Mouse (Mus musculus) thymus, postnatal 4 days (tissue): ENCODE results near the gene Neurog2.
A peak's percentile ranks its signal among the peaks of the same experiment; 100 is the strongest.

Experiments used
- DNase-seq: peaks from one replicate; pipeline ENCODE4 v3.0.0; 2021

The Neurog2 gene

DNA sequence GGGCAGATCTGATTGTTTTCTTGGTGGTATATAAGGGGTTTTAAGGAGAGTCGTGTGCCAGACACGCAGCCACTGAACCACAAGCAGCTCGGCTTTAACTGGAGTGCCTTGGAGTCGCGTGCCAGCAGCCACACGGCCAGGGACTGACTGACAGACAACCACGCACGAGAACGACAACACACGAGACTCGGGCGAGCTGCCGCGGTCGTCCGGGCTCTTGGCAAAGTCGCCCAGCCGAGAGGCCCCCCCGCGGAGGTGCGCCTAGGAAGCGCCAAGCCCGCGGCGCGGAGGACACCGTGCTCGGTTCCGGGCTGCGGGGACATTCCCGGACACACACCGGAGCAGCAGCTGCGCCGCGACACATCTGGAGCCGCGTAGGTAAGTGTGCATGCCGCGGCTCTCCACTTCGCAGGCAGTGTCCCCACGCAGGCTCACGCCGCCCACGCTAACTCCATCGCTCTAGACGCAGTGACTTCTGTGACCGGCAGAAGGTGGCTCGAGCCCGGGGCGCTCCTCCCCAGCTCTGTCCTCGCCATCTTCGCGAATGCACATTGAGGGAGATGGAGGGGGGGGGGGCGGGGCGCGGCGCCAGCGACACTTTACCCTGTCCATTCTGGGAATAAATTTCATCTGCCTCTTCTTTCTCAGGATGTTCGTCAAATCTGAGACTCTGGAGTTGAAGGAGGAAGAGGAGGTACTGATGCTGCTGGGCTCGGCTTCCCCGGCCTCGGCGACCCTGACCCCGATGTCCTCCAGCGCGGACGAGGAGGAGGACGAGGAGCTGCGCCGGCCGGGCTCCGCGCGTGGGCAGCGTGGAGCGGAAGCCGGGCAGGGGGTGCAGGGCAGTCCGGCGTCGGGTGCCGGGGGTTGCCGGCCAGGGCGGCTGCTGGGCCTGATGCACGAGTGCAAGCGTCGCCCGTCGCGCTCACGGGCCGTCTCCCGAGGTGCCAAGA is at the start of gene Neurog2:
TSS of gene Neurog2 (plus strand) at position 56 of the 953 bp plus-strand sequence.
- DNase-seq = peak; percentile 42

DNA sequence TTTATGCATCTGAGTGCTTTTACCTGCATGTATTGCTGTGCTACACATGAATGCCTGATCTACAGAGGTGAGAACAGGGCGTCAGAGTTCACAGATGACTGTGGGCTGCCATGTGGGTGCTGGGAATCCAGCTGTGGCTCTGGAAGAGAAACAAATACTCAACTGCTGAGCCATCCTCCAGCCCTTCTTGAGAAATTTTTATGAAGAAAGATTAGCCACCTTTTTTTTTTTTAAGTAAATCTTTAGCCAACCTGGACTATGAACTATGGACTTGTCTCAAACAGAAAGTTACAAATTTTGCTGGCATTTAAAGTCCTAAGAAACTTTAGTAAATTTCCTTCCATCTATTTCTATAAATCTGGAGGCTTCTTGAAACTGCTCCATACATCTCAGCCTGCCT is 35.8 kb upstream of the Neurog2 start:
- no peak for DNase-seq

DNA sequence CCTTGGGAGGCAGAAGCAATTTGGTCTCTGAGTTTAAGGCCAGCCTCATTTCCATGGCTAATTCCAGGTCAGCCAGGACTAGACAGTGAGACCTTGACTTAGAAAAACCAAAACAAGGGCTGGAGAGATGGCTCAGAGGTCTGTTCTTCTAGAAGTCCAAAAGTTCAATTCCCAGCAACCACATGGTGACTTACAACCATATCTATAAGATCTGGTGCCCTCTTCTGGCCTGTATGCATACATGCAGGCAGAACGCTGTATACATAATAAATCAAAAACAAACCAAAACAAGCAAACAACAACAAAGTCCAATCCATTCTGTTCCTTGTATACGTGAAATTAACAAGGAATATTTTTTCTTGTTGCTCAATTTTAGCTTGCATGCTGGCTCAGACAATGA is 24.8 kb upstream of the Neurog2 start:
- DNase-seq = no peak

DNA sequence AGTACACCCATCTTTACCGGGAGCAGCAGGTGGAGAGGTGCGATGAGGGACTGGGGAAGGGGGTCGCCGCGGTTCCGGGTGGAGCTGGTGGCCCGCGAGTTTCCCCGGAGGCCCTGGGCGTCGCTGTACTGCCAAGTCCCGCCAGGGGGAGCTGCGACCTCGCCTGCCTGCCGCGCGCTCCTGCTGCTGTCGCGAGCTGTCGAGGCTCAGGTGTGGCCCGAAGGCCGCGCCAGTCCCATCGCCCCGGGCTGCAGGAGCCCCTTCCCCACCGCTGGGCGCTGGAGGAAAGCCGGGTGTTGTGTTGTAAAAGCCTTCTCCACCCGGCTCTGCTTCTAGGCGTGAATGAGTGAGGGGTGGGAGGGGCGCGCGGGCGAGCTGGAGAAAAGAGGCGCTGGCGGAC is 7.6 kb upstream of the Neurog2 start:
- peak; percentile 93 for DNase-seq

DNA sequence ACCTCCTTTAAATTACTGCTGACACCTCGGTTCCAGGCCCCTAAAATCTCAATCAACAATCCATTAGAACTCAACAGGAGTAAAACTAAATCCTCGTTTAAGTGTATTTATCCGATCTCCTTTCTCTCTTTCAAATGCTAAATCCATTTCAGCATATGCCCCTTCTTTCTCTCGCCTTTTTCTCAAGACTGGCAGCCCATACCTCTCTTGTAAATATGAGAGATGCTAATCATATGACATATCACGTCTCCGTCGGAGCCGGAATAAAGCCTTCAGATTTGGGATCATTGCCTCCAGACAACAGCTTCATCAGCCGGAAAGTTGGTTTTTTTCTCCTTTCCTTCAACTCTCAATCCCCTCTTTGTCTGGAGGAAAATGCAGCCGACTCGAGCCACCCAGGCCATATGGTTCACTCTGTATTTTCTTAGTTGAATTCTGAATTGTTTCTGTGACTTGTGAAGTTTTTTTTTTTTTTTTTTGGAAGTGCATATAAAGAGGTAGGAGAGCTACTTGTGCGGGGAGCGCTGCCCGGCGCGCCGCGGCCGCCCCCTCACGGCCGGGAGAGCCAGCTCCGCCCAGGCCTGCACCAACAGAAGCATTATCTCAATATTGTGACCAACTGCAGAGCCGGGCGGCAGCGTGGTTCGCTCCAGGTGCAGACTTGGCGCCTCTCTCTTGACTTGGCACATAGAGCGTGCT is 7.1 kb upstream of the Neurog2 start:
- DNase-seq = no peak

DNA sequence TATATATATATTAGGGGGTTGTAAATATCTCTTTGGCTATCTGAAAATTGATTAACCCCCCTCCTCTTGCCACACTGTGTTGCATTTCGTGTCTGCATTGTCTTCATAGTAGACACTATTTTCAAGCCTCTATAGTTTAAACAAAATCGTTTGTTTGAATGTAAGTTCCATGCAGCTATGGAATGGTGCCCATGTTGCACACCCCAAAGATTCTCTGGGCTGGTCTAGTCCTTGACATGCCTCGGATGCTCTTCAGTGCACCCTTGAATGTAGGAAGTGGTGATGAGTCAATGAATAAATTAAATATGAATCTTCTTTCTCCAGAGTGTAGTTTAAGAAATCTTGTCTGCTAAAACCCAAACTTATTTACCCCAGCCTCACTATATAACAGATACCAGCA is 6.4 kb upstream of the Neurog2 start:
- DNase-seq = no peak

DNA sequence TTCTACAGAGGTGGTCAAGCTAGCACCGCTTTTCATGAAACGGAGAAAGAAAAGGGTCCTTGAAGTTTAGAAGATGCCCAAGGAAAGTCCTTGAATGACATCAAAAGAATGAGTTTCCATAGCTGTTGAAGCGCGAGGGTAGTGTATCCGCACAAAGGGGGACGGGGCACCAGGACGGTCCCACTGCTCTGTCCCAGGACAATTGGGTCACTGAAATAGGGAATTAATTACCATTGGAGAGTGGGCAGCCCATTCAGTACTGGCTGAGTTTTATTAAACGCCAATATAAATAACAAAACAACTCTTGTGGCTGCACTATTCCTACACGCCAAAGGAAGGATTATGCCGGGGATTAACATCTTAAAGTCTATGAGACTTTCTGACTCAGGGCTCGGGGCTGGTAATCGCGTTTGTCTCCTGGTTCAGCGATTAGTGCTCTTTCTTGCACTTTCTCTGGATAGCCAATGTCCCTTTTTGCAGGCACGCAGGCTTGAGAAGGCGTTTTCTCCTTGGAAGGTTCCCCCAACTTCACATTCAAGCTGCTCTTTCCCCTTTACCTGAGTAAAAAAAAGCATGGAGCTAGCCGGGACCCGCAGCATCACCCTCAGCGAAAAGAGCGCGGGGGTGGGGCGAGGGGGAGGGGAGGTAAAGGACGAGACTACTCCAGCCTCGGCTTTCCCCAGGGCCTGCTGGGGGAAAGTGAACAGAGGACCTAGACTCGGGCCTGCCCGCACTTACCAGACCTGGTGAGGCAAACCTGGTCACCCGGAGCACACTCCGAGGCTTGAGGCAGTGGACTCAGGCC is 5.6 kb upstream of the Neurog2 start:
- no peak for DNase-seq

DNA sequence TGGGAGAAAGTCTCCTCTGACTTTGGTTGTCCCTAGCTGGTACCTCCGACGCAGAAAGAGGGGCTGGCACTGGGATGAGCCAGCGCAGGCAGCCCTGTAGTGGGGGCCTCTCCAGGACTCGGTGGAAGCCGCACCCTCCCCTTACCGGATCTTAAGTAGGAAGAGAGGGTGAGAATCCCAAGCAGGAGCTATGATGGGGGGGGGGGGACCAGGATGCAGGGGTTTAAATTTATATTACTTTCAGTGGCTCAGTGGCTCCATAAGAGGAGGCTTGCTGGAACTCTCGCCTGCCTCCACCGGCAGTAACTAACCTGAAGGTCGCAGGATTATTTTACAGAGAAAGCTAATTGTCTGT is 5.0 kb upstream of the Neurog2 start:
- no peak for DNase-seq

DNA sequence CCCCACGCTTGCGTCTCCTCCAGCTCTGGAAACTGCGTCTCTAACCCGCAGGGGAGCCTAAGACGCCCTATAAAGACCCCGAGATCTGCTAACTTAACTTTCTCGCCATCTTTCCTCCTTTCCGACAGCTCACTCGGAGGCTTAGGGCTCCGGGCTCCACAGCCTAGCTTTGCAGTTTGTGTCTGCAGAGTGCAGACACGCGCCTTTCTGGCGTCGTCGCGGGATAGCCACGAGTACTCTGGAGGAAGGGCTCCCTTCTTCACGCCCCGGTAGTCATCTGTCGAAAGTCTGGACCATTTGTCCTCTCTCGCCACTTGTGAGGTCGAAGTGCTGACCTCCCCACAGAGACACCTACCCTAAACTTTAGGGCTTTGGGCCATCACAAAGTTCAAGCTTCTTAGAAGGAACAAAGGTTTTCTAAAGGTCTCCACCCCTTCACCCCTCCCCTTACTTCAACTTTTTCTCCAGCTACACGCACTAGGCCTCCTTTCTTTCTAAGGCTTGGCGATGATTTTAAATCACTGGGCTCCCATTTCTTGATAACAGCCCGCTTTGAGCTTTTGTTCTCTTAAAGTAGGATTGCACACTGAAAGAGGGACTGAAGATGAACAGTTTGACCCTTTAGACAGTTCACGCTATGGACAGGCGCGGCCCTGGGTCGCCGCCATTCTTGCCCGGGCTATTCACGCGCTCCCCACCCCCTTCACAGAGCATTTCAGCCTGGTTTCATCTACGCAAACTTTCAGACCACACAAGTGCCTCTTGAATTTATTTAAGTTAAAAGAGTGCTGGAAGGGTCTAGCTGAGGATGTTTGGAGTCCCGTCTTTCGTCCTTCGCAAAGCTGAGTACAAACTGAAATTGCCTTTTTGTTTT is 4.4 kb upstream of the Neurog2 start:
- peak; percentile 19 for DNase-seq

DNA sequence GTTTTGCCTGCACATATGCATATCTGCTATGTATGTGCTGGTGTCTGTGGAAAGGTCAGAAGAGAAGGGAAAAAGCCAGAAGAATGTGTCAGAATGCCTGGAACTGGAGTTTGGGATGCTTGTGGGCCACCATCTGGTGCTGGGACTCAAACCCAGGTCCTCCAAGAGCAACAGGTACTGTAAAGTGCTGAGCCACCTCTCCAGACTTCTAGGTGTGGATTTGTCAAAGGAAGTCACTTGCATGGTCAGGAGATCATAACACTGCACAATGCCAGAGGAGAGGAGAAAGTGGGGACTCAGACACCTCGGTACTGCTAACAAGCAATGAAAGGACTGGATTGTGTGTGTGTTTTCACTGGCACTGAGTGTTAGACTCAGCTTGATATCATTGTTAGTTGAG is 2.7 kb upstream of the Neurog2 start:
- no peak for DNase-seq

DNA sequence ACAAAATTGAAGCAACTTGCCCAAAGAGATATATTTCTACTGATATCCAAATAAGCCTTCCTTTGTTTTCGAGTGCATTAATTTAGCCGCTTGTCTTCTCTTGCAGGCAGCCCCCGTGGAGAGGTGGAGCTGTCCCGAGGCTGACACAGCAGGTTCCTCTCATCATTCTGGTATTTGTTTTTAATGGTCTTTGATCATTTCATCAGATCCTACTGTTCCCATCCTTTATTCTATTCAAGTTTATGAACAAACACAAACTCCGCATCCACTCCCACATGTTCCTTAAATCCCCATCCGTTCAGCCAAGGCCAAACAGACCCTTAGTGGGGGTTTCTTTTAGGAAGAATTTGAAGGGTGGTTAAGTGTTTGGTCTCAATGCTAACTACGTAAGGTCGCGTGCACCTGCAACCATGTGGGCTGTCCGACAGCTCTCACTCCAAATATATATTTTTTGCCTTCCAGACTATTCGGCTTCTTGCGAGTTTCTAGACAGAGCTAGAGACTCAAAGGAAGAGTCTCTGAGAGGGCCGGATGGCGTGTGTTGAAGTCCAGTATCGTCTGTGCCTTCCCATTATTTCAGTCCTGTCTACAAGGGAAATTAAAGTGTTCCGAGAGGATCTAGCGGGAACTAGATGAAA is 2.1 kb upstream of the Neurog2 start:
- no peak for DNase-seq

DNA sequence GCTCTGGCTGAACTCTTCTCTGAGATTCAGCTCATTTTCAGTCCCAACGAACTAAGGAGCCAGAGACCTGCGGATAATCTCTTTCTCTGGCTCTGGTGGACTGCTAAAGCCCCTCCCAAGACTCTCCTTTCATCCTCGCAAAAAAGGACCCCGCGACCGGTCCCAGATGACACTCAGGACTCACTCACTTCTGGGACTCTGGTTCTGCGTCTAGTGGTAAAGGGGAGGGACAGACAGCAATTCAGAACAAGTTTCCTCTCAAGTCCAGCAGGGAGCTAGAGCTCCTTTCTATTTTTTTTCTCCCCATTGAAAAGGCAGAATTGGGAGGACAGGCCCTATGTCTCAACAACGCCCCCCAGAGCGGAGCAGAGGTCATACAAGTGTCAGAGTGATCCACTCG is 1.4 kb upstream of the Neurog2 start:
- DNase-seq = no peak

DNA sequence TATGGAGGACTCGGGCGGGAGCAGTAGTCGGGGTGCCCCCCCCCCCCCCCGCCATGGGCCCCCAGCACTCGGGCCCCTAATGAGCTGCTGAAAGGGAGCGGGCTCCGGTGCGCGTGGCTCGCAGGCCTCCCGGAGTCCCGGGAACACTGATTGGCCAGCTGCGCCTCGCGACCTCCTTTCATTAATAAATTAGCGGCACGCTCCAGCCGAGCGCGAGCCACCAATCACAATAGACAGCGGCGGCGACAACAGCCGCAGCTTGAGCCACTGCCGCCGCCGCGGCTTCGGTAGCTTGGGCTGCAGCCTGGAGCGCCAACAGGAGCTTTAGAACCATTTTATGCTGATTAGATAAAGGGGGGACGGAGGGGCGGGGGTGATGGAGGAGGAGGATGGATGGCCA is 404 bp upstream of the Neurog2 start:
- no peak for DNase-seq

DNA sequence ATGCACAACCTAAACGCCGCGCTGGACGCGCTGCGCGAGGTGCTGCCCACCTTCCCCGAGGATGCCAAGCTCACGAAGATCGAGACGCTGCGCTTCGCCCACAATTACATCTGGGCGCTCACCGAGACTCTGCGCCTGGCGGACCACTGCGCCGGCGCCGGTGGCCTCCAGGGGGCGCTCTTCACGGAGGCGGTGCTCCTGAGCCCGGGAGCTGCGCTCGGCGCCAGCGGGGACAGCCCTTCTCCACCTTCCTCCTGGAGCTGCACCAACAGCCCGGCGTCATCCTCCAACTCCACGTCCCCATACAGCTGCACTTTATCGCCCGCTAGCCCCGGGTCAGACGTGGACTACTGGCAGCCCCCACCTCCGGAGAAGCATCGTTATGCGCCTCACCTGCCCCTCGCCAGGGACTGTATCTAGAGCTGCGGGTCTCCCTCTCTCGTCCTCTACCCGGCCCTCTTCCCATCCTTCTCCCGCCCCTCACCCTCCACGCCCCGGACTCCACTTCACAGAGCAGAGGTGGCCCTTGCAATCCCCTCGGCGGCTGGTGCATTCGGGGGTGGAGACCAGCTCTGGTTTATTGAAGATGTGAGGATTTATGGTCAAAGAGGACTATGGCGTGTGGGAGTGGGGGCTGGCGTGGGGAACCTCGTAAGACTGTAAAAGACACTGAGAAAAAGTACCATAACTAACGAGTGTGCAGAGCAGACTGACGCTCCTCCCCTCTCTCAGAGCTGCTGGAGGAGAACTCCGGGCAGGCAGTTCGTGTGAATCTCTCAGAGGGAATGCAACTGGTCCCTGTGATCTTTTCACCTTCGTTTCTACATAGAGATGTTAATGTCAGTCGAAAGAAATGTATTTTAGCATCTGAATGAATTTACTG is 1.4 kb downstream of the Neurog2 start:
- peak; percentile 91 for DNase-seq

DNA sequence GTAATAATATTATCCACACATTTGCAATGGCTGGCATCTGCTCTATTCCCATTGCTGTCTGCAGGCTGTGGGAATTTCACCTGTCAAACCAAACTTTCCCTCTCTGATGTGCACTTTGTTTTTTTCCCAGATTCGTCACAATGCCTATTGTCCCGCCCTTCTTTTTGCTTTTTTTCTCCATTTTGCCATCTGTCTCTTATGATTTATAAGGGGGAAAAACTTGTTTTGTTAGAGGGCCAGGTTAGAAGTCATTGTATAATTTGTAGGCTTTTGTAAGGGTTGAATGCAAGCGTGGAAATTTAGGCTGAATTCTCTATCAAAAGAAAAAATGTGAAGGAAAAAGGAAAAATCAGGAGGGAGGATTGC is 2.0 kb downstream of the Neurog2 start:
- DNase-seq = no peak

DNA sequence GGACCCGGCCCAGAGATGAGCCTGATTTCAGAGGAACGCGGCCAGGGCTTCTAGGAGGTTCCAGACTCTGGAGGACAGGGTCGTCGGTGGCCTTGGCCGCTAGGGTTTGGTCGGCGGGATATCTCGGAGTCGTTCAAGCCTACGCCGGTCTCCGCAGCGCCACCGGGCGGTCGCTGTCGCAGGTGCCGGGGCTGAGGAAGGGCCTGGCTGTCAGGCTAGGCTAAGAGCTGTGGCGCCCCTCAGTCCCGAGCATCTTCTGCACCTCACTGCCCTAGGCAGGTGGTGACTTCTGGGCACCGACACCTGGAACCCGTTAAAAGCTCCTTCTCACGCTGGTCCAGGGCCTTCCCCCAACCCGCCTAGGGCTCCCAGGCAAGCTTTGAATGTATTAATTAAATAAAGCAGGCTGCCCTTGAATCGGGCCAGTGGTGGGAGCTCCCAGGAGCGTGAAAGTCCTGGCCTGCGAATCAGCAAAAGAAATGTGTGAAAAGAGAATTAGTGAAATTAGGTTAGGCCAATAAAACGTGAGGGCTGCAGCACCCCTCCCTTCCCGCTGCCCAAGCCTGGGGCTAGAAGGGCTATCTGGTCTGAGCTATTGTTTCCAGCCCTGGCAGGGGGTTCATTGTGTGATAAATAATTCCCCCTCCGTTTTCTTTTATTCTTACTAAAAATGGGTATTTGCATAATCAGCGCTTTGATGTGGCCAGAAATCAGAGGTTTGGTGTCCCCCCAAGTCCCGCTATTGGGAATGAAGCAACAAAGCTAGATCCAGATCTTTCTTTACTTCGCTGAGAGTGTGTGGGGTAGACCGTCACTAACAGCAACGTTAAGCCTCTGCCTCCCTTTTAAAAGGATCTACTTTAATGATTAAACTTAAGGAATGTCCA is 7.2 kb downstream of the Neurog2 start:
- peak; percentile 83 for DNase-seq

DNA sequence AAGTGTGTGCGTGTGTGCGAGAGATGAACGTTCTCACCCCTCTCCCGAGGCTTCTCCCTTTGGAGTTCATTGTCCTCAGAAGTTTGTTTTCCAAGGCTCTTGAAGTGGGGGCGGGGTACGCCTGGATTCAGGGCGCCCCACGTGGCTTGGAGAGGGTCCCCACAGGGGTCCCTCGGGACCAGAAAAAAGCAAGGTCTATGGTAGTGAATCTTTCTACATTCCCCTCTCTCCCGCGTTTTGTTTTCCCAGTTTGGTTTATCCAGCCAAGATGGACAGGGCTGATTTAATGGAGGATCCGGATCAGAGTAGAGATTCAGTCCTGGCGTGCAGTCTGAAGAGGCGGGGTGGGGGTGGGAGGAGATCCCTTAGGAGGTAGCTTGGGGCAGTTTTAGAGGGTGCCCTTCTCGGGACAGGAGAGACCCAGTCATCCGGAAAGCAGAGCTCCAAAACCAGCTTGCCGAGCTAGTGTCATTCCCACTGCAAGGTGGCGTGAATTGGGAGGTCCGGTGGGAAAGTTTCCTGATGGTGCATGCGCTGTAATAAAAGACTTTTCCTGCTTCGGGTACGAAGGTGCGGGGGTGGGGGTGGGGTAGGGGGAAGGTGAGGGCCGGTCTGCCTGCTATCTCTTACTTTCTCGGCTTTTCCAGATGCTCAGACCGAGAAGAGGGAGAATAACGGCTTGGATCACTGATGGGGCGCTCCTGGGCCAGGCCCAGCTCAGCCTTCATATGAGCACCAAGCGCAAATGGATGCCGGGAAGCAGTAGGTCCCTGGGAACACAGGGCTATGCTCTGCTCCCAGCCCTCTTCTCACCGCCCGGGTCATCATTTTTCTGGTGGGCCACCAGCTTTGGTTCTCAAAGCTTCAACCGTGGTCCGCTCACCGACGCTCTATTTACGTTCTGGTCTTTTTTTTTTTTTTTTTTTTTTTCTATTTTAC is 8.1 kb downstream of the Neurog2 start:
- no peak for DNase-seq

DNA sequence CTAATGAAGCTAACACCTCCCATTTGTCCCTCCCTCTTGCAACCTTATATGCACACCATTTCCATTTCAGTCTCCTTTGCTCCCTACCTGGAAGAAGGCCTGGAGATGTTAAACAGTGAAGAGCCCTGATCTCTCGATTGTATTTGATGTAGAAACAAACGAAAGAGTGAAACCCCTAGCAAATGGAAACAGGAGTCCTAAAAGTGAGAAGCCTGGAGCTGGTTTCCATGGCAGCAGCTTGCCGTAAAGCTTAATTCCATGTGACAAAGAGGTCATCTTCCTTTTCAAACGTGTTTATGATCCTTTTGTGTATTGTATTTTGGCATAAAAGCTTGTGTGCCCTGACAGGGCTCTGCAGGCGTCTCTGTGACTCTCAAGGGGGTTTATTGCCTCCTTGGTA is 9.3 kb downstream of the Neurog2 start:
- DNase-seq = no peak
